Mouse (Mus musculus) layer of hippocampus, postnatal 25 days (tissue): ENCODE measurements around the gene Tas2r102. TPM values are rescaled to one million over a fixed set of nuclear protein-coding genes. Genes with fewer than 3 reads are reported as not detected.

ENCODE experiments used
- DNase-seq, 2 experiments: peaks; one replicate each; pipeline ENCODE4 v3.0.0; 2022; ENCODE audit warnings: mixed read lengths in 2 of 2, low spot score in 1 of 2; ENCODE audit errors: extremely low spot score in 1 of 2
- total RNA-seq, 2 experiments: library from RNA; stranded (reverse); gene quantifications; 2 replicates each; pipeline ENCODE4 v1.2.3; 2021

The Tas2r102 gene
- not detected for total RNA-seq

GRCm38 (mm10) chr6:132761831-132762230 lies at the start of gene Tas2r102:
Tas2r102 (plus strand) TSS chr6:132762131.
- DNase-seq = no peak

- no peak for DNase-seq
Measured at GRCm38 (mm10) chr6:132737935-132738334, 24.0 kb upstream of the Tas2r102 start, which contains the start of gene Tas2r115. Tas2r115 (minus strand) TSS chr6:132738035.

DNA sequence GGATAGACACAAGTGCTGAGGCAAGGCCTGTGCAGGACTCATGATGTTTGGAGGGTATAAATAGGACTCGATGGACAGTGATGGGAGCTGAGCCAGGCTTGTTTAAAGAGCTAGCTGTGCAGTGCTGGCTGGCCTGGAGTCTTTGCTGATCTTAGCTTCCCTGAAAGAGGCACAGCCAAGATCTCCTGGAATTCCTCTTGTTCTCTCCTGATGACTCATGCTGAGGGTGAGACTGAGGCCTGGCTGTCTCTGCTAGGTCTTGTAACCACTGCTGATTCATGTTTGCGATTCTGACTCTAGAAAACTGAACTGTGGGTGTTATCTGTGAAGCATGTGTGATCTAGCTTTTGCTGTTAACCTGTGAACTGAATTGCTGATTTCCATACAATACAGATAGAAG lies 11.7 kb upstream of the Tas2r102 start:
- no peak for DNase-seq

DNA sequence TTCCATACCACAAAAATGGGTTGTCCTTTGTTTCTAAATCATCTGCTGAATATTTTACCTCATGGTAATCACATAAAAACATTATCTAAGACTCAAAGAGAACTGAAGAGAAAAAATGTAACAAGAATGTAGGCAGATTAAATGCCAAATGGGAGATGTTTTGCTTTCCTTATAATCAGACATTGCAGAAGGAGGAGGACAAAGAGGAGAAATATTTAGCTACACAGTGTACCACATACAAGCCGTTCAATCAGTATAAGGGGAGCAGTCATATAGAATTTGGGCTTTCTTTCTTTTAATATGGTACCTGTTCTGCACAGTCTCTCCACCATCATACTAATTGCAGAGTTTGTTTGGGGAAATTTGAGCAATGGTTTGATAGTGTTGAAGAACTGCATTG lies 7.5 kb upstream of the Tas2r102 start, which contains the start of gene Tas2r124:
TSS of gene Tas2r124 (plus strand) at position 301 of the 400 bp plus-strand sequence.
- DNase-seq = no peak

GRCm38 (mm10) chr6:132778062-132778461 lies 16.1 kb downstream of the Tas2r102 start, which contains the start of gene Tas2r136:
Tas2r136 (minus strand) TSS chr6:132778162.
- DNase-seq = no peak

GRCm38 (mm10) chr6:132795393-132795792 lies 33.5 kb downstream of the Tas2r102 start:
- no peak for DNase-seq

DNA sequence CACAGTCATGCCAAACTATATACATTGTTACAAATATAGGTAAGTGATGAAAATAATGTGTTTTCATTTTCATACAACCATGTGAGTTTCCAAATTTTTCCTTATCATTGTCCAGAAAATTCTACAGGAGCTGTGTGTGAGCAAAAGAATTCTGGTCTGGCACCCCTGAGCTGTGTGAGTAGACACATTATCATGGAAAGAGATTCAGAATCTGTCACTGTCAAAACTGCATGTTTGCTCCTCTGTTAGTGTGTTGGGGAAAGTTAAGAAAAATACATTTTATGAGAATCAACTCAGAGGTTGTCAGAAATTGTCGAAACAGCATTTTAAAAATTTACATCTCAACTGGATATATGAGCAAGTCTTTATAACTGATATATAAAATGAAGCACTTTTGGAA lies 40.6 kb downstream of the Tas2r102 start, which contains the start of gene Tas2r117:
TSS of gene Tas2r117 (plus strand) at position 301 of the 400 bp plus-strand sequence.
- no peak for DNase-seq

Other genes starting within 250 kb of the Tas2r102 start
- not detected for gene Prh1, start 192.3 kb upstream of the Tas2r102 start, total RNA-seq
- gene Prp2, start 166.2 kb upstream of the Tas2r102 start, total RNA-seq = not detected
- not detected for gene A630073D07Rik, start 110.6 kb upstream of the Tas2r102 start, total RNA-seq
- gene Tas2r120, start 105.2 kb upstream of the Tas2r102 start, total RNA-seq = not detected
- not detected for gene Tas2r121, start 61.1 kb upstream of the Tas2r102 start, total RNA-seq
- gene Tas2r122, start 50.2 kb upstream of the Tas2r102 start, total RNA-seq = not detected
- gene Tas2r115, start 24.1 kb upstream of the Tas2r102 start, total RNA-seq = not detected
- not detected for gene Tas2r124, start 7.4 kb upstream of the Tas2r102 start, total RNA-seq
- gene Tas2r136, start 16.0 kb downstream of the Tas2r102 start, total RNA-seq = not detected
- gene Tas2r117, start 40.7 kb downstream of the Tas2r102 start, total RNA-seq = not detected
- not detected for gene Tas2r123, start 85.0 kb downstream of the Tas2r102 start, total RNA-seq
- not detected for gene Tas2r116, start 93.3 kb downstream of the Tas2r102 start, total RNA-seq
- not detected for gene Tas2r110, start 105.9 kb downstream of the Tas2r102 start, total RNA-seq
- not detected for gene Tas2r113, start 130.9 kb downstream of the Tas2r102 start, total RNA-seq
- not detected for gene Tas2r125, start 147.5 kb downstream of the Tas2r102 start, total RNA-seq
- not detected for gene Tas2r129, start 189.0 kb downstream of the Tas2r102 start, total RNA-seq
- not detected for gene Tas2r131, start 195.8 kb downstream of the Tas2r102 start, total RNA-seq
- not detected for gene Tas2r109, start 218.8 kb downstream of the Tas2r102 start, total RNA-seq